Mouse (Mus musculus) intestine, embryonic 16.5 days (tissue): Measurements from ENCODE around the gene Rec114. TPM values are rescaled to one million over a fixed set of nuclear protein-coding genes. Genes with fewer than 3 reads are reported as not detected.

Source experiments
- ATAC-seq: fragments of 200-750 bp; cut with Nextera tagmentation; 2 replicates; pipeline ENCODE4 v1.8.0; 2017; ENCODE audit warnings: moderate TSS enrichment, moderate library complexity
- H3K27ac ChIP-seq: fragments of 300-500 bp; sonication (generic); 2 replicates; pipeline ENCODE4 v1.5.1; 2014; ENCODE audit warnings: mild to moderate bottlenecking, low read length
- H3K27me3 ChIP-seq: fragments of 300-500 bp; sonication (generic); replicated peaks from 2 replicates; pipeline ENCODE4 v1.6.1; 2014; ENCODE audit warnings: low read length, control low read depth, mixed read lengths; ENCODE audit not compliant: control insufficient read depth, insufficient read depth
- H3K36me3 ChIP-seq: fragments of 300-500 bp; sonication (generic); 2 replicates; pipeline ENCODE4 v1.6.1; 2014; ENCODE audit warnings: low read length, control low read depth; ENCODE audit not compliant: control insufficient read depth, insufficient read depth
- H3K4me1 ChIP-seq: fragments of 300-500 bp; sonication (generic); 2 replicates; pipeline ENCODE4 v1.6.1; 2014; ENCODE audit warnings: low read length, control low read depth, mixed read lengths; ENCODE audit not compliant: control insufficient read depth, insufficient read depth
- H3K4me2 ChIP-seq: fragments of 300-500 bp; sonication (generic); 2 replicates; pipeline ENCODE4 v1.6.1; 2014; ENCODE audit warnings: low read depth, low read length, control low read depth
- H3K4me3 ChIP-seq: fragments of 300-500 bp; sonication (generic); 2 replicates; pipeline ENCODE4 v1.5.1; 2014; ENCODE audit warnings: mild to moderate bottlenecking, low read length
- H3K9ac ChIP-seq: fragments of 300-500 bp; sonication (generic); 2 replicates; pipeline ENCODE4 v1.6.1; 2014; ENCODE audit warnings: low read depth, low read length
- H3K9me3 ChIP-seq: fragments of 300-500 bp; sonication (generic); 2 replicates; pipeline ENCODE4 v1.6.1; 2016; ENCODE audit warnings: low read length, control low read depth; ENCODE audit not compliant: control insufficient read depth
- whole genome bisulfite sequencing: fragments of 180-500 bp; shearing (Covaris S2); extraction: QIAGEN DNeasy Blood & Tissue Kit; methylation state at CpG from one replicate; pipeline ENCODE4 v1.1.7; 2014; 5-methylcytosine and 5-hydroxymethylcytosine counted together
- polyA plus RNA-seq: library from polyadenylated mRNA; unstranded; fragments of >200 nt; fragmentation: Nextera tagmentation; extraction: Ambion mirVana; gene quantifications from 2 replicates; pipeline ENCODE4 v1.2.1, GENCODE M21; 2015

The Rec114 gene
- polyA plus RNA-seq, 1 experiment from 2014 or later, result 1.4 TPM

DNA sequence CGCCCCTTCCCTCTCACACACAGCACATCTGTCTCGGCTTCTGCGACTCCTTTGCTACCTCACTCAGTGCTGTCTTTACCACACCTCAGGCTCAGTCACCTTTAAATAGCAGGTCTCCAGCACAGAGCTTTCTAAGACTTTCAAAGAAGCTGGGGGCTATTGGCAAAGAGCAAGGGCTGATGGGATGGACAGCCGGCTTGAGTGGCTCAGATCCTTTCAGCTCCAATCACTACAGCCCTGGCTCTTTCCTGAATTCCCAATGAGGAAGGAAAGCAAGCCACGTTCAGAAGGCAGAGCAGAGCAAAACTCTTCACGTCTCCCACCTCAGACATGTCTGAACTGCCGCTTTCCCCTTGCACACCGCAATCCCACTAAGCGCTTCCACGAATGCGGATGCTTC is 69.0 kb downstream of the Rec114 start:
- Histone ChIP-seq H3K36me3 (no peaks in the 10 kb centered on the region), H3K9me3 (no peaks in the 10 kb centered on the region), H3K9ac (no peak overlapping the region), H3K4me1 (no peaks in the 10 kb centered on the region), H3K4me2 (no peak overlapping the region), H3K27ac (no peak overlapping the region), H3K27me3 (no peaks in the 10 kb centered on the region), H3K4me3 (no peak overlapping the region)
- WGBS, result 70% methylated on average over 11 of the region's 11 CpGs
- no peak for ATAC-seq

DNA sequence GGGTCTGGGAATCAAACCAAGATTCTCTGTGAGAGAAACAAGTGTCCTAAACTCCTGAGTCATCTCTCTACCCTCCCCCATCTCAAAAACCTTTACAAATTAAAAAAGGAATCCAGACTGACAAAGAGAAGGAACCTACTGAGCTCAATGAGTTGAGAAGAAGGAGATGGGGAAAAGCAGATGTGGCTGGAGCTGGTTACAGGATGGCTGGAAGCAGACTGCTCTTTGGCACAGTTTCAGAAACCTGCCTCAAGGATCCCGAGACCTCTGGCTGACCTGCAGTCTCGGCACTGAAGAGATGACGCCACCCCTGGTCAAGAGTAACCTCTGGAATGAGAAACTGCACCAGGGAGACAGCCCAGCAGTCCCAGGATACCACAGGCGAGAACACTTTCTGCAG is 71.3 kb downstream of the Rec114 start:
- Histone ChIP-seq H3K27ac (no peak overlapping the region), H3K9me3 (no peaks in the 10 kb centered on the region), H3K4me2 (no peak overlapping the region), H3K9ac (no peak overlapping the region), H3K27me3 (no peaks in the 10 kb centered on the region), H3K36me3 (no peaks in the 10 kb centered on the region), H3K4me3 (no peak overlapping the region), H3K4me1 (no peaks in the 10 kb centered on the region)
- 33% methylated on average over 4 of the region's 4 CpGs for WGBS
- no peak for ATAC-seq

DNA sequence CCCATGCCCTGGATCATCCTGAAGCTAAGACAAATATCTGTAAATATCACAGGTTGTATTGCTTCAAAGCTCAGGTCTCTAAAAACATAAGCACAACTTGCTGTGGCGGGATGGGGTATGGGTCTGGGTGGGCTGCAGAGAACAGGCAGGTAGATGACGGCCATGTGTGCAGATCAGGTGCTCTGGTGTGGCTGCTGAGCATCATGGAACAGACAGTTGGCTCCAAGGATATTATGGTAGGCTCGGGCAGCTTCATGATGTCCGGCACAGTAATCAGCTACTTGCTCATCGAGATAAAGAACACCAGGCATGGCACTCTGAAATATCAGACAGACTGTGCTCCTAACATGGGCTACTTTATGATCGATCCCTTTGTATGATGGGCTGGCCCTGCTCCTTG is 73.9 kb downstream of the Rec114 start:
- Histone ChIP-seq H3K4me3 (no peak overlapping the region), H3K36me3 (no peaks in the 10 kb centered on the region), H3K27me3 (no peaks in the 10 kb centered on the region), H3K9ac (no peak overlapping the region), H3K9me3 (no peaks in the 10 kb centered on the region), H3K4me1 (no peaks in the 10 kb centered on the region), H3K27ac (no peak overlapping the region), H3K4me2 (no peak overlapping the region)
- 92% methylated on average over 6 of the region's 6 CpGs for WGBS
- no peak for ATAC-seq

DNA sequence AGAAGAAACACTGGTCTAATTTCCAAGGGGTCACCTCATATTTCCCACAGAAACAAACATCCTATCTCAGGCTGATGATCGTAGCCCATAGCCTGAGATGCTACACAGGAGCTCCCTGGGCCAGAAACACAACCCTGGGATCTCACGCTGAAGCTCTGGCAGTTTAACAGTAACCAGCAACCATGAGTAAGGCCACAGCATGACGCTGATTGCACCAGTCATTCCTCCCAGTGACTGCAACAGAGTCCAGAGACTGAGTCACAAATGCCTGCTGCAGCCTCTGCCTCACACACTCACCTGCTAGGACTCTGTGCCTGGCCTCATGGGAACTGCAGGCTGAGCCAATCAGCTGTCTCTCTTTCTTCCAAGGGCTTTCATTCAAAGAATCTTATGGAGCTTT is 74.7 kb downstream of the Rec114 start:
- Histone ChIP-seq H3K4me3 (no peak overlapping the region), H3K36me3 (no peaks in the 10 kb centered on the region), H3K27ac (no peak overlapping the region), H3K9me3 (no peaks in the 10 kb centered on the region), H3K4me1 (no peaks in the 10 kb centered on the region), H3K9ac (no peak overlapping the region), H3K27me3 (no peaks in the 10 kb centered on the region), H3K4me2 (no peak overlapping the region)
- ATAC-seq, result no peak
- 63% methylated on average over 3 of the region's 3 CpGs for WGBS

DNA sequence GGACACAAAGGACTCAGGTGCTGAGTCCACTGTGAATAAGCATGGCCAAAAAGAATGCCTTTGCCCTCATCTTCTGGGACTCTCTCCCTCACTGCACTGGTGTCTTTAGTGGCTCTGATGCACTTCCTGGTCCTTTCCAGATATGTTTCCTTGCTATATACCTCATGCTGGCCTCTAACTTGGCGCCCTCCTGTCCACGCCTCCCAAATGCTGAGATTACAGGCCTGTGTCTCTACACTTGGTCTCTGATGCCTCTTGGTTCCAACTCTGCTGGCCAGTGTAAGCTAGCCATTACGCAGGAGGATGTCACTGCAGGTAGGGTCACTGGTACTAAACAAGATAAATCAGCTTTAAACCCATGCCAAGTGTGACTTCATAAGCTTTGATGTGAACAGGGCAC is 75.6 kb downstream of the Rec114 start:
- Histone ChIP-seq H3K27me3 (no peaks in the 10 kb centered on the region), H3K4me1 (no peaks in the 10 kb centered on the region), H3K4me3 (no peak overlapping the region), H3K9ac (no peak overlapping the region), H3K4me2 (no peak overlapping the region), H3K9me3 (no peaks in the 10 kb centered on the region), H3K27ac (no peak overlapping the region), H3K36me3 (no peaks in the 10 kb centered on the region)
- no peak for ATAC-seq
- WGBS, result 91% methylated on average over 3 of the region's 3 CpGs

DNA sequence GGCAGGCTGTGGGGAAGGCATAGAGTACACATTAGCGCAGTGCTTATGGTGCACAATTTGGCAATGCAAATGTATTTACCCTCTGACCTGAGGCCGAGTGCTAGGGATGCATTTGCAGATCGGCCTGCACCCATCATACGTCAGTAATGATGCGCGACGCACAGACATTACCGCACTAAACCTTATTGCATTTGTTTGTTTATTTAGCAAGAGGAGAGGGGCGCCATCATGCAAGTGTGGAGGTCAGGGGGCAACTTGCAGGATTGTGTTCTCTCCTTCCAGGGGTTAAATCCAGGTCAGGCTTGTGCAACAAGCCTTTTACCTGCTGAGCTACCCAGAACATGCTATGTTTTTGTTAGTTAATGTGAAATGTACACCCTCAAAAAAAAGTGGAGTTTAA is 76.5 kb downstream of the Rec114 start:
- Histone ChIP-seq H3K9me3 (no peaks in the 10 kb centered on the region), H3K27me3 (no peaks in the 10 kb centered on the region), H3K4me1 (no peaks in the 10 kb centered on the region), H3K4me3 (no peak overlapping the region), H3K9ac (no peak overlapping the region), H3K27ac (no peak overlapping the region), H3K4me2 (no peak overlapping the region), H3K36me3 (no peaks in the 10 kb centered on the region; the same call in 1 of the 2 replicates)
- WGBS, result 63% methylated on average over 9 of the region's 9 CpGs
- ATAC-seq, result no peak

DNA sequence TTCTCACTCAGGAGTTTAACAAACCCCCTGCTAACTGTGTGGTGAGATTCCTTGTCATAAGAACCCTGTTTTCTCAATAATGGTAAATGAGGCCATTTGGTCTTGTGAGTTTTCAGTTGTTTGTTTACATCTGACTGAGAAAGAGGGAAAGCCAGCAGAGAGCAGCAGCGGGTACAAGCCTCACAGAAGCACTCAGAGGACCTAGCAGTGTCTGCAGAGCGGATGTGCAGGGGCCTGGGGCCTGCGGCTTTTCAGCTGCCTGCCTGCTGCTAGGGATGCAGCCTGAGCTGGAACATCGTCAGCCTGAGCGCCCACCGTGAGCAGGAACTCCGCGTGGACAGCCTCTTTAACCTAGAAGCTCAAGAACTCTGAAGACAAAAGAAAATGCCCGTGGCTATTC is 77.6 kb downstream of the Rec114 start:
- Histone ChIP-seq H3K4me1 (no peaks in the 10 kb centered on the region), H3K27ac (no peak overlapping the region), H3K9ac (no peak overlapping the region), H3K9me3 (no peaks in the 10 kb centered on the region), H3K27me3 (no peaks in the 10 kb centered on the region), H3K36me3 (peaks cover 3% of the 10 kb centered on the region), H3K4me3 (no peak overlapping the region), H3K4me2 (no peak overlapping the region)
- 49% methylated on average over 9 of the region's 9 CpGs for WGBS
- ATAC-seq, result no peak

DNA sequence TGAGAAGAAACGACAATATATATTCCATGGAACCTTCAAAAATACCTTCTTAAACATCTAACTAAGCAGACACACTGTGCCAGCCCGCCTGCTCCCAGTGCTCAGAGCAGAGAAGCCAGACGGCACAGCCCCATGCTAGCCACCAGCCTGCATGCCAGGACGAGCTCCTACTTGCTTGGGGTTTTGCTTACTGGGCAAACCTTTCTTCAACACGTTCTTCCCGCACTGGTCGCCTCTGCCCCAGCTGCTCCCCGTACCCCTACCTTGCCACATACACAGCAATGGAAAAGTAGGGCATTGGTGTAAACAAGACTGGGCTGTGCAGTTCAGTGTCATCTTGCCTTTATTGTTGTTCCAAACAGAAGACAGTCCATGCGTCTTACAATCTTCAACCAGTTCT is 78.3 kb downstream of the Rec114 start:
- no peaks in the 10 kb centered on the region for H3K9me3 ChIP-seq
- H3K4me3 ChIP-seq, result no peak overlapping the region
- WGBS, result 82% methylated on average over 9 of the region's 9 CpGs
- peaks cover 3% of the 10 kb centered on the region for H3K36me3 ChIP-seq
- no peaks in the 10 kb centered on the region for H3K4me1 ChIP-seq
- no peak overlapping the region for H3K4me2 ChIP-seq
- no peak overlapping the region for H3K9ac ChIP-seq
- no peak for ATAC-seq
- H3K27ac ChIP-seq, result no peak overlapping the region
- no peaks in the 10 kb centered on the region for H3K27me3 ChIP-seq

DNA sequence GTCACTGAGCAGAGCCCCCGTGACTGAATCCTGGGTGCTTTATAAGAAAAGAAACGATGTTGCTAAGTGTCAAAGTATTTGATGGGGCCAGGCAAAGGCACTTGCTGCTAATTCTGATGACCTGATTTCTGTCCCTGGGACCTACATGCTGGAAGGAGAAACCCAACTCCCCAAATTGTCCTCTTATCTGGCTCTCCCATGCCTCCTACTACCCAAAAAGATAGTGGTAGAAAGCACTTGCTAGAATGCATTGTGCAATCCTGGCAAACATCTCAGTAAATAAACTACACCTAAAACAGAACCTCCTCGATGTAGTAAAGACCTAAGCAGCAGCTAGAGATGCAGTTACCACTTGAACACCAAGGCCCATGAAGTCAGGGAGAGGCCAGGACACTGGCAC is 81.0 kb downstream of the Rec114 start:
- Histone ChIP-seq H3K9ac (no peak overlapping the region), H3K4me2 (no peak overlapping the region), H3K27me3 (no peaks in the 10 kb centered on the region), H3K4me1 (no peaks in the 10 kb centered on the region), H3K9me3 (no peaks in the 10 kb centered on the region), H3K27ac (no peak overlapping the region), H3K36me3 (peaks cover 3% of the 10 kb centered on the region), H3K4me3 (no peak overlapping the region)
- ATAC-seq, result no peak
- 86% methylated on average over 3 of the region's 3 CpGs for WGBS

DNA sequence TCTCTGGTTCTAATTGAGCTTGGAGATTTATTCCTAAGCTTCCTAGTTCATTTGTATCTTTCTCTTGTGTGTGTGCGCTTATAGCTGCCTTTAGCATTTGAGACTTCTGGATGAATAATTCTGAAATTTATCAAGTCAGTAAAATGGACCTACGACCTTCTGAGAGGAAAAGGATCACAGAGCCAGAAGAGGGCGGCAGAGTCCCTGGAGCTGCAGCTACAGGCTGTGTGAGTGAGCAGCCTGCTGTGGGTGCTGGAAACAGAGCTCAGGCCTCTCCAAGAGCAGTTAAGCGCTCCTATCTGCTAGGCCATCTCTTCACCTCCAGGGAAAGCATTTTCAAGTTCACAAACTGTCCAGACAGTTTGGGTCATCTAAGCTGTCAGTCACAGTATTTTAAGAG is 81.8 kb downstream of the Rec114 start:
- ATAC-seq, result no peak
- Histone ChIP-seq H3K4me3 (no peak overlapping the region), H3K4me2 (no peak overlapping the region), H3K27ac (no peak overlapping the region), H3K27me3 (no peaks in the 10 kb centered on the region), H3K9me3 (no peaks in the 10 kb centered on the region), H3K36me3 (peaks cover 3% of the 10 kb centered on the region), H3K4me1 (no peaks in the 10 kb centered on the region), H3K9ac (no peak overlapping the region)
- 93% methylated on average over 4 of the region's 4 CpGs for WGBS
